Mouse (Mus musculus) thymus, adult 18-20 months (tissue): ENCODE data around the gene Agap1.
A peak's percentile ranks its signal among the peaks of the same experiment; 100 is the strongest.

Experiments
- DNase-seq, 2 experiments: peaks; one replicate each; pipeline ENCODE4 v3.0.0; 2022; ENCODE audit warnings: mixed read lengths in 2 of 2

Gene Agap1

GRCm38 (mm10) chr1:89510731-89511130, 56.1 kb downstream of the Agap1 start:
- DNase-seq = no peak

DNA sequence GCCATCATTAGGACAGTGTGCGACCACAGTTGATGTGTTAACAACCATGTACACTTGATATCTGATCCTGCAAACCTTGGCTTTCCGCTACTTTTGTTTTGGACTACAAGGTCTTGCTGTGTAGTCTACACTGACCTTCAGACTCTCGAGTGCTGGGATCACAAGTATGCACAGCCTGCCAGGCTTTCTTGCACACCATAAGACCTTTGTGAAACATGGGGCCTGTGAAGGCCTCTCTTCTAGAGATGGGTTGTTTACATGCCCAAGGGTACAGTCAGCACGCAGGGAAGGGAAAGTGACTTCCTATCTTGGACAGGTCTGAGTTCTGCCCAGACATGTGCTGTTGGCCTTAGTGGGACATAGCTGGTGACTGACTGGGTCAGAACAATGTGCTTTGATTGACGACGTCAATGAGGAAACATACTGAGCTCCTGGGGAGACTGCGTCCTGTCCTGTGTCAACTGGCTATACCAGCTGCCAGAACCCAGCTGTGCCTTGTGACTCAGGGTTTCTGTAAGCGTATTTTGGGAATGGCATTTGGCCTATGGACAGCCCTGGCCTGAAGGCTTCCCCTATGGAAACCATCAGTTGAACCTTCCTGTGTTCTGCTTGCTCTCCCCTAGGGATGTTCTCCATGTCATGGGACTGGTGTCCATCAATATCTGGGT, 59.1 kb downstream of the Agap1 start:
- DNase-seq = no peak

GRCm38 (mm10) chr1:89515808-89516560, 61.4 kb downstream of the Agap1 start:
- DNase-seq = no peak

DNA sequence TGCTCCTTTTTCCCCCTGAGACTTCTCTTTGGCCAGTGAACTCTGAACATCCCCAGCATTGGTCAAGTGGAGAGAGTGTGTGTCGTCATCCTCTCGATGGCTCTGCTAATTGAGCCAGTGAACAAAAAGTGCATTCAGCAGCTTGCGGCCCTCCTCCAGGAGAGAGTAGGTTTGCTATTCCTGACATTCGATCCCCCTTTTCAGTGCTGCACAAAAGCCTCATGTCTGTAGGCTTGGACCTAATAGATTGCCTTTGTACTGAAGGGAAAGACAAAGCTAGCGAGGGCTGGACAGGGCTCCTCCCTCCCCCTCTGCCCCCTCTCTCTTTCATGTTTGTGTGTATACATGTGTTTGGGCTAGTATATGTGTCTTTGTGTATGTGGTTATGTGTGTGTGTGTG, 63.2 kb downstream of the Agap1 start:
- DNase-seq = no peak

- DNase-seq = no peak
Measured at GRCm38 (mm10) chr1:89519914-89520643, 65.5 kb downstream of the Agap1 start.

- DNase-seq = no peak
Measured at GRCm38 (mm10) chr1:89521406-89521805, 66.8 kb downstream of the Agap1 start.

- DNase-seq = no peak
Measured at GRCm38 (mm10) chr1:89521935-89522535, 67.4 kb downstream of the Agap1 start.

- DNase-seq = peak; percentile 23 to 26
Measured at GRCm38 (mm10) chr1:89524369-89524768, 69.8 kb downstream of the Agap1 start.

GRCm38 (mm10) chr1:89524998-89525397, 70.4 kb downstream of the Agap1 start:
- no peak for DNase-seq

GRCm38 (mm10) chr1:89525825-89526224, 71.2 kb downstream of the Agap1 start:
- DNase-seq = no peak

DNA sequence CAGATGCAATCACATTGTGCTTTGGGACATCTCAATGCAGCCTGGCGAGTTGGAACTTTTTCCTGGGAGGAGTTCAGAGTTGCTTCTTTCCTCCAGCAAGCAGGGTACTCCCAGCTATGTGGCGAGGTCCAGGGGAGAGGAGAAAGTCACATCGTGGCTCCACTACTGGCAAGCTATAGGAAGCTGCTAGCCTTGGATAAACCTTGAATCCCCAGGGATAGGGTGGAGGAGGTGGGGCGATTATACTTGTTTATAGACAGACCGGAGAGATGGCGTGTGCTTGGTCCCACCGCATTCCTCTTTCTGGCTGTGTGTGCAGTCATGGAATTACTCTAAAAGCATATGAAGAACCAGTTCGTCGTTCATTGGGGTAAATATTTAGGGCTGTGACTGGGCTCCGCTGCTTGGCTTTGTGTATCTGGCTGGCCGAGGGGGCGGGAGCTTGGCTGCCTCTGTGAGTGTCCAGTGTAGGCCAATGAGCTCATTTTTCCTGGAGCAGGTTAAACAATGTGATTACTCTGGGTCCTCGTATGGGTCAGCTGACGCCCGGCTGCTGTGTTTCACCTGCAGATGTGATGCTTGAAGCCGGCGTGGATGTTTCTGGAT, 74.2 kb downstream of the Agap1 start:
- no peak for DNase-seq

GRCm38 (mm10) chr1:89533702-89534101, 79.1 kb downstream of the Agap1 start:
- DNase-seq = no peak

- DNase-seq = no peak
Measured at GRCm38 (mm10) chr1:89535206-89535605, 80.6 kb downstream of the Agap1 start.

DNA sequence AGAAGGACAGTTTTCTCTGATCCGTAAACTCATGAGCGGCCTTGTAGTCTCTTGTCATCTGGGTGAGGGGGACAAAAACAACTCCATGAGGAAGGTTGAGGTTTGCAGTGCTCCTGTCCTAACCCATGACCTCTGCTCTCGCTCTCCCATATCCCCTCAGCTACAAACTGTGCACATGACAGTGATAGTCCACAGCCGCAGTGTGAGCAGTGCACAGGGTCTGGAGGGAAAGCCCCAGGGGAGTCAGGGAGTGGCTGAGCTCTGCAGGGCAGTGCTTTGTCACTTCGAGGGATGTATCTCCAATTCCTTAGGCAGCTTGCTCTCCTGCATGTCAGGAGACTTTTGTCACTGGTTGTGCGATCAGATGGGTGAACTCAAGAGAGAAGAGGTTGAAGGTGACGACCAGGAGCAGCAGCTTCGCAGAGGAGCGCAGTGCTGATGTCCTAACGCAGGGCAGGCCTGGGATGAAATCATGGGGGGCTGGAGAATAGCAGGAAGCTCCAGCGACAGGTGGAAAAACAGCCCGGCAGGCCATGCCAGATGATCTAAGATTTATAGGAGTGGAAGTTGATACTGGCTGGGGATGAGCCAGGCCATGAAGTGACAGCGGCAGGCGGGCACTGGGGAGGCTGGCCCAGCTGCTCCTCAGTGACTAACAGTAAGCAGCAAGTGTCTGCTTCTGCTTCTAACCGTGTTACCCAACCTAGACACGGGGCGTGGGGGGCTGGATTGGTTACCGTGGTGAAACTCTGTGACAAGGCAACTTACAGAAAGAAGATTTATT, 83.7 kb downstream of the Agap1 start:
- no peak for DNase-seq

GRCm38 (mm10) chr1:89539127-89539526, 84.5 kb downstream of the Agap1 start:
- DNase-seq = no peak

DNA sequence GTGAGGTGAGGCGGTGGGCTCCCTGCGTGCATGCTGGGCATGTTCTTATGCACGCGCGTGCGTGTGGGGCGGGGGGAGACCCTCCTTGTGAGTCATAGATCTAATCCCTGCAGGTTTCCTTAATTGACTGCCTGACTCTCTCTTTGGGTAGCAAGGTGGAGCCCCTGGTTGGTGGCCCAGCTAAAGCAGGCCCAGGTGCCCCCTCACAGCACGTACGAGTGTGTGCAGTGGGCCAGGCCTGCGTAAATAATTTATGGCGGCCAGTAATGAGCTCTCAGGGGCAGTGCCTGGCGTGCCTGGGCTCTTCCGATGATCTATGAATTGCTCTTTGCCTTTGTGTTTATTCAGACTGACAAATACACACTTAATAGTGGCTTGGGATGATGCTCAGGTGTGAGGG, 86.5 kb downstream of the Agap1 start:
- DNase-seq = no peak

DNA sequence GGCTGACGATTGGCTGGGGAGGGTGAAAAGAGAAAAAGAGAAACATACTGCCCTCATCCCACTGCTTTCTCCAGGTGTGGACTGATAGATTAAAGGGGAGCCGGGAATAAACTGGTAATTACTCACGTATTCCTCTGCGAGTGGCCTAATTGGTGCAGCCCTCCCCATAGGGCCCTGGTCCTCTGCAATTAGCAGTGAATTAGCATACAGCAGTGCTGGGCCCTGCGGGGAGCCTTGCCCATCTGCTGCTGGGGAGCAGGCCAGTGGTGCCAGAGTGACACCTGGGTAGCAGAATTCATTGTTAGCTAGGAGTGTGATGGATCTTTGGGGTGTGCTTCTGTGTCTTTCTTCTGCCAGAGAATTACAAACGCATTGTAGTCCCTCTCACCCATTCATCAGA, 87.9 kb downstream of the Agap1 start:
- no peak for DNase-seq

DNA sequence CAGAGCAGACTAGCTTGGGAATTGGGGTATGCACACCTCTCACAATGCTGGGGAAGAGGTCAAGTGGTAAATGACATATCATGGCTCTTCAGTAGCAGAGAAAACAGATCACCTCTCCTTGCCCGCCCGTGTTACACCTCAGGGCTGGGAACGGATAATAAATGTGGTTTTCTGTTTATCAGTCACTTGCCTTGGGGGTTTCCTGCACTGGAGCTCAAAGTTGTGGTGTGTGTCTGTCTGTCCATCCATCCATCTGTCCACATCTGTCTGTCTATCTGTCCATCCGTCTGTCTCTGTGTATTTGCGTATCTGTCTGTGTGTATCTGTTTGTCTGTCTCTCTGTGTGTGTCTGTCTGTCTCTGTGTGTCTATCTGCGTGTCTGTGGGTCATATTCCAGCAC, 88.7 kb downstream of the Agap1 start:
- no peak for DNase-seq

DNA sequence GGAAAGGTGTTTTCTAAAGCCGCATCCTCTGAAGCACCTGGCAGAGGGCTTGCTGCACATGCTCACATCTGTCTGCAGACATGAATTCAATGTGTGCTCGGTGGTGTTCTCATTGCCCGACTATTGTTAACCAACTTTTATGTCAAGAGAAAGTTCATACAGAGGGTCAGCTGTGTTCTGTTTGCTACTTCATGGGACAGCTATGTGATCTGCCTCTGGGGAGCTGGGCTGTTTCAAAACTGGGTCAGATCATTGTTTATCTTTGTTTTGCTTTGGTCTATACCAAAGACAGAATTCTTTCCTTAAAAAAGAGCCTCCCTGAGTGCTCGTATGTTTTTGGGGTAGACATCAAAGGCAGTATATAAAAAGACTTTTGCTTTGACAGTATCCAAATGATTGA, 89.5 kb downstream of the Agap1 start:
- DNase-seq = no peak

- DNase-seq = no peak
Measured at GRCm38 (mm10) chr1:89545099-89545498, 90.5 kb downstream of the Agap1 start.

- no peak for DNase-seq
Measured at GRCm38 (mm10) chr1:89547525-89548504, 93.2 kb downstream of the Agap1 start.
